Mouse (Mus musculus): ENCODE measurements at regions not wholly inside any gene's neighbourhood (a gene's known extent, or its start where the extent isn't known, plus 50 kb on each side); places are given as distances from the start of the nearest gene placed in this dataset.
A peak's percentile ranks its signal among the peaks of the same experiment; 100 is the strongest.

GRCm38 (mm10) chr13:28750949-28751692 lies 202.4 kb downstream of the Sox4 start:
- no peak for DNase-seq

GRCm38 (mm10) chr13:28740158-28740670 lies 213.3 kb downstream of the Sox4 start:
- no peak for DNase-seq

GRCm38 (mm10) chr13:28738160-28739100 lies 215.1 kb downstream of the Sox4 start:
- no peak for DNase-seq

GRCm38 (mm10) chr13:28732475-28732874 lies 221.0 kb downstream of the Sox4 start:
- DNase-seq = no peak

- DNase-seq = no peak
Measured at GRCm38 (mm10) chr13:28732036-28732435, 221.5 kb downstream of the Sox4 start.

GRCm38 (mm10) chr13:28730059-28730580 lies 223.4 kb downstream of the Sox4 start:
- DNase-seq = no peak

GRCm38 (mm10) chr13:28728768-28729167 lies 224.7 kb downstream of the Sox4 start:
- DNase-seq = no peak

- DNase-seq = no peak
Measured at GRCm38 (mm10) chr13:28724300-28724699, 229.2 kb downstream of the Sox4 start.

- DNase-seq = no peak
Measured at GRCm38 (mm10) chr13:28722074-28722473, 231.4 kb downstream of the Sox4 start.

- DNase-seq = no peak
Measured at GRCm38 (mm10) chr13:28721548-28721981, 231.9 kb downstream of the Sox4 start.

- peak; percentile 44 for DNase-seq
Measured at GRCm38 (mm10) chr13:28720639-28721239, 232.8 kb downstream of the Sox4 start.

GRCm38 (mm10) chr13:28720169-28720568 lies 233.3 kb downstream of the Sox4 start:
- no peak for DNase-seq

- peak; percentile 31 for DNase-seq
Measured at GRCm38 (mm10) chr13:28718868-28719265, 234.6 kb downstream of the Sox4 start.

GRCm38 (mm10) chr13:28718169-28718867 lies 235.2 kb downstream of the Sox4 start:
- DNase-seq = peak; percentile 81

- no peak for DNase-seq
Measured at GRCm38 (mm10) chr13:28717404-28717803, 236.1 kb downstream of the Sox4 start.

GRCm38 (mm10) chr13:28709966-28710365 lies 243.5 kb downstream of the Sox4 start:
- no peak for DNase-seq

GRCm38 (mm10) chr13:28701309-28701708 lies 252.2 kb downstream of the Sox4 start:
- DNase-seq = no peak

- DNase-seq = no peak
Measured at GRCm38 (mm10) chr13:28700081-28700480, 253.4 kb downstream of the Sox4 start.

- no peak for DNase-seq
Measured at GRCm38 (mm10) chr13:28699490-28700032, 254.0 kb downstream of the Sox4 start.

- peak; percentile 64 for DNase-seq
Measured at GRCm38 (mm10) chr13:28697796-28698678, 255.5 kb downstream of the Sox4 start.

- DNase-seq = no peak
Measured at GRCm38 (mm10) chr13:28693078-28693477, 260.4 kb downstream of the Sox4 start.
